Mouse (Mus musculus) common myeloid progenitor, adult 5-6 weeks (primary cell): Measurements from ENCODE around the gene Gm10135. TPM values are rescaled to one million over a fixed set of nuclear protein-coding genes. Genes with fewer than 3 reads are reported as not detected.
"Not testable (repeated sequence)": the region's sequence is repeated elsewhere in the genome, so short reads cannot be mapped to it uniquely, and the experiment has no call there.

Experiments
- ATAC-seq: replicated peaks from 2 replicates; pipeline ENCODE4 v1.8.0; 2016; ENCODE audit warnings: low read depth, mild to moderate bottlenecking, moderate TSS enrichment, inconsistent platforms; ENCODE audit not compliant: poor library complexity, severe bottlenecking
- total RNA-seq: library from RNA; stranded (forward); fragments of 200-1000, 187-1606 nt; gene quantifications from 2 replicates; pipeline ENCODE4 v1.2.3, GENCODE M21; 2017

Gm10135 gene
- total RNA-seq: not detected in 2 replicates

DNA sequence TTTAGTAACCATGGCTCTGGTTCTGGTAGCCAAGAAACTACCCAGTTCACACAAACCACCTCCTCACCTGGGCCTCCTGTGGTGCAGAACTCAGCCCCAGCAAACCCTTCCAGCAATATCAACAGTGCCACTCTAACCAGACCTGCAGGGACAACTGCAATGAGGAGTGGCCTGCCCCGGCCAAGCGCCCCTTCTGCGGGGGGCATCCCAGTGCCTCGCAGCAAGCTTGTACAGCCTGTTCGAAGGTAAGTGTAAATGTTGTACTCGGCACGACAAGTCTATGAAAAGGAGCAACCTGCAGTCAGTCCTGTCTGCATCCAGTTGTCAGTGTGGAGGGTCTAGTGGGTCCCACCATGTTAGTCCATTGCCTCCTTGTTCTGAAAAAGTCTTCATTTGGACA is at the start of gene Gm10135:
Gene Gm10135, minus strand, starts transcription at position 101 of the 400 bp plus-strand sequence.
- no peak for ATAC-seq

DNA sequence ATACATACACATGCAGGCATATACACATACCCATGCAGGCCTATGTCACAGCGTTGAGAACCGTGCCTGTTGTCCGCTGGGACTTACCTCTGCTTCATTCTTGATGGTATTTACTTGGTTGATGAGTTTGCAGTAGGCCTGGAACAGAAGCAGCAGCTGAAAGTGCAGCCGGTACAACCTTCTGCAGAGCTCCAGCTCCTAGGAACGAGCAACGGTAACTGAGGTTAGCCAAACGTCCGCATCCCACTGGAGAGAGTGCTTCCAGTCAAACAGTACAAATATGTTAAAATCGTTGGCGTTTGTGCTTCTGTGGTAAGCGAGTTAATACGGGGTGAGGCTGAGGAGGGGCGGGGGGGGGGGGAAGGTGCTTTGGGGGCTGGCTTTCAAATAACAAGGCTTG is 49.3 kb upstream of the Gm10135 start:
- ATAC-seq: no peak

DNA sequence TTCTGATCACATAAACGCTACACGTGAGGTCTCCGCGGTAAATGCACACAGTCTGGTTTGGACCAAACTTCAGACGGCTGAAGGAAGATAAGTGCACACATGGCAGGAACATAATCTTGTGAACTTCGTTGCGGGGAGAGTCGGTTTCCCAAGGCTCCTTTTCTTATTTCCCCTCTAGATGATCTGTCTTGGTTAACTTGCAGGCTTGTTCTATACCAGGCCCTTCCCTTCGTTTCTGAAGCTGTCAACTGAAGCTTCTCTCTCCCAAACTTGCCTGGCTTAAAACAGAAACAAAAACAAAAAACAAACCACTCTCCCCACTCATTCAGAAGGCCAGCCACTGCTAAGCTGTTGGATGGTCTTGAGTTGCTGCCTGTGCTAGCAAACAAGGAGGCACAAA is 40.2 kb upstream of the Gm10135 start:
- no peak for ATAC-seq

DNA sequence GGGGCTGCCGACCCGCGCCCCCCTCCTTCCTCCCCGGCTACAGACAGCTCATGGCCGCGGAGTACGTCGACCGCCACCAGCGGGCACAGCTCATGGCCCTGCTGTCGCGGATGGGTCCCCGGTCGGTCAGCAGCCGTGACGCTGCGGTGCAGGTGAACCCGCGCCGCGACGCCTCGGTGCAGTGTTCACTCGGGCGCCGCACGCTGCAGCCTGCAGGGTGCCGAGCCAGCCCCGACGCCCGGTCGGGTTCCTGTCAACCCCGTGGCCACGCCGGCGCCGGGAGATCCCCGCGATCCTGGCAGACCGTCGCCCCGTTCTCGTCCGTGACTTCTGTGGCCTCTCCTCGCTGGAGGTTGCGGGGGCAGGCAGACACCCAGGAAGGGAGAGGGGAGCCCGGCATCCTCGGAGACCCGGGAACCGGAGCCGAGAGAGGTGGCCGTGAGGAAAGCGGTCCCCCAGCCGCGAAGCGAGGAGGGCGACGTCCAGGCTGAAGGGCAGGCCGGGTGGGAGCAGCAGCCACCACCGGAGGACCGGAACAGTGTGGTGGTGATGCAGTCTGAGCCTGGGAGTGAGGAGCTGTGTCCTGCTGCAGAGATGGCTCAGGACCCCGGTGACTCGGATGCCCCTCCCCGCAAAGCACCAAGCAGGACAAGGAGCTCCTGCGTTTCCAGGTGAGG is 39.2 kb upstream of the Gm10135 start:
- ATAC-seq: peak; percentile 42

DNA sequence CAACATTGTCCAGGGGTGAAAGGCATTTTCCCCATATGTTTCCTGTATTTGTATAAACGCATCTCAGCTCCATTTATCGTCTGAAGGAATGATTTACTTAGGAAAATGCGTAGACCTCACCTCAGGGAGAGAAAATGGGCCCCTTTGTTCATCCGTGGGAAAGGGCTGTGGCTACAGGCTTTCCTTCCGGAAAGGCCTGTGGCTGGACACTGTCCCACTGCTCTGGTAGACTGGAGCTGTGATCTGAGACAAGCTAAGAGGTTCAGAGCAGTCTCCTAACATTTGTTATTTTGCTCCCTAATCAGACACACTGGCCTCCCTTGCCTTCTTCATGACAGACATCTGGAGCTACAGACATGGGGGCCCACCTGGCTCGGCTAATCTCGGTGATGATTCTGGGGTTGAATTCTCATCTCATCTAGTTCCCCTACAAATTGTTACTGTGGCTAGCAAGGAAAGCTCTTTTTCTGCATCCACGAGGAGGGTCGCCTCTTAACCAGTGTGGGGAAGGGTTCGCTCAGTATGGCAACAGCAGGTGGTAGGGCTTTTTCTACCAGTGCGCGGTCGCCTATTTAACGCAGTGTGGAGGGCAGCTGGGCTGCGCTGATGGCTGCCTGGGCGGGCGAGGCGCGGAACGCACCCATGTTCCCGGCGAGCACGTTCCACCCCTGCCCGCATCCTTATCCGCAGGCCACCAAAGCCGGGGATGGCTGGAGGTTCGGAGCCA is 38.5 kb upstream of the Gm10135 start:
- ATAC-seq: not testable (repeated sequence)

DNA sequence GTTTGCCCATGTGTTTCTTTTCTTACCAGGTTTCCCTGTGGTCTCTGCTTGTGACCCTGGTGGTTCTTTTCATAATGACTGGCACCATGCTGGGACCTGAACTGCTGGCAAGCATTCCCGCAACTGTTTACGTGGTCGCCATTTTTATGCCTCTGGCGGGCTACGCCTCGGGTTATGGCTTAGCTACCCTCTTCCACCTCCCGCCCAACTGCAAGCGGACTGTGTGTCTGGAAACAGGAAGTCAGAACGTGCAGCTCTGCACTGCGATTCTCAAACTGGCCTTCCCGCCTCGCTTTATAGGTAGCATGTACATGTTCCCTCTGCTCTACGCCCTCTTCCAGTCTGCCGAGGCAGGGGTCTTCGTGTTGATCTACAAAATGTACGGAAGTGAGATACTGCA is 37.3 kb upstream of the Gm10135 start:
- not testable (repeated sequence) for ATAC-seq

DNA sequence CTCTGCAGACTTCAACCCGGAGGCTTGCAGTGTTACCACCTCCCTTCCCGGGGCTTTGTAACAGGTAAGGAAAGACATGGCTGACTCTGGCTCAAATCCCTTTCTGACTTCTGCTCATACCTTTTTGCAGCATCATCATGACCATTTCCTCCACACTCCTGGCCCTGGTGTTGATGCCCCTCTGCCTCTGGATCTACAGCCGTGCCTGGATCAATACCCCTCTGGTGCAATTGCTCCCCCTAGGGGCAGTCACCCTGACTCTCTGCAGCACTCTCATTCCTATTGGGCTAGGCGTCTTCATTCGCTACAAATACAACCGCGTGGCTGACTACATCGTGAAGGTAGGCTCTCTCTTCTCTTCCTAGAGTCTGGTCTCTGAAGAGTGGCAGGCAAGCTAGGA is 33.7 kb upstream of the Gm10135 start:
- peak; percentile 71 for ATAC-seq

DNA sequence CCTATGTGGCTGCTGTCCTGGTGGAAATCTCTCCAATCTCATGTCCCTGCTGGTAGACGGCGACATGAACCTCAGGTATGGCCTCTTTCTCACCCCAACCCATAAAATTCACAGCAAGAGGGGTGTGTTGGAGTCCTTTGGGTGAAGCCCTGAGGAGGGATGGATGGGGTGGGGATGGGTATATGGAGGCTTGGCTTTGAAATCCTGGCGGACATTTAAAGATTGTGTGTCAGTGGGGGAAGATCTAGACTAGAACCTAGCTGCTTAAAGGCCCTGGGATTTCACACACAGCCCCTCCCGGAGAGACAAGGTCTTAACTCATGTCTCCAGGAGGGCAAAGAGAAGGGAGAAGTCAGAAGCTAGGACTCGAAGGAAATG is 33.1 kb upstream of the Gm10135 start:
- no peak for ATAC-seq

DNA sequence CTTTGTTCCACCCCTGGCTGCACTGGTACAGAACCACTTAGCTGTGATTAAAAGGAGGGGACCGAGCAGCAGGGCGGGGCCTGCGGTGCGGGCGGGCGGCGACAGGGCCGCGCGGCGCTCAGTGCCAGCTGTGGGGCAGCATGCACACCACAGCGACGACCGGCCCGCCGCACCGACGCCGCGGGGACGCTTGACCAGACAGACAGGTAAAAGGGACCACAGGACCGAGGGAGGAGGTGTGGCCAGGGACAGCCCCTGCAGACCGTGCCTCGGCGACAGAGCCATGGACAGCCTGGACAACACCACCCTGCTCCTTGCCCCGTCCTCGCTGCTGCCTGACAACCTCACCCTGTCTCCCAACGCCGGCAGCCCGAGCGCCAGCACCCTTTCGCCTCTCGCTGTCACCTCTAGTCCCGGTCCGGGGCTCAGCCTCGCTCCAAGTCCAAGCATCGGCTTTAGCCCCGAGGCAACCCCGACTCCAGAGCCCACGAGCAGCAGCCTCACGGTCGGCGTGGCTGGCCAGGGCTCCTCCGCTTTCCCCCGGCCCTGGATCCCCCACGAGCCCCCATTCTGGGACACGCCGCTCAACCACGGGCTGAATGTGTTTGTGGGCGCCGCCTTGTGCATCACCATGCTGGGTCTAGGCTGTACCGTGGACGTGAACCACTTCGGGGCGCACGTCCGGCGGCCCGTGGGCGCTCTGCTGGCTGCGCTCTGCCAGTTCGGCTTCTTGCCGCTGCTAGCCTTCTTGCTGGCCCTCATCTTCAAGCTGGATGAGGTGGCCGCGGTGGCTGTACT is 32.5 kb upstream of the Gm10135 start, which contains the start of gene Slc10a4:
Gene Slc10a4, plus strand, starts transcription at position 100 of the 798 bp plus-strand sequence.
- ATAC-seq: peak; percentile 41

DNA sequence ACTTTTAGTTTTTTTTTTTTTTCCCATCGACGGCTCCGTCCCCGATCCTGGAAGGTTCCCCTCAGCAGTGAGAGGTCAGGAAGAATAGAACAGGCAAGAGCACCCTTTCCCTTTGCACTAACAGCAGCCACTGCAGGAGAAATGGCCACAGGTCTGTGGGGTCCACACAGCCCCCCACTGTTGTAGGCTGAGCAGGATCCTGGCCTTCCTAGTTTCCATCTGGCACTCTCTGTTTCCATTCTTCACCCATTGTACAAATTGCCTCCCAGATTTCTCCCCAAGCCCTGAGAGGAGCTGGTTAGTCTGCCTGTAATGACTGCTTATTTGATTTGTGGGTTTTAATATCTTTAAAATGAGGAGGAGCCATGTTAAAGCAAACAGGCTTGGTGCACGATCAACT is 29.5 kb upstream of the Gm10135 start:
- ATAC-seq: no peak

DNA sequence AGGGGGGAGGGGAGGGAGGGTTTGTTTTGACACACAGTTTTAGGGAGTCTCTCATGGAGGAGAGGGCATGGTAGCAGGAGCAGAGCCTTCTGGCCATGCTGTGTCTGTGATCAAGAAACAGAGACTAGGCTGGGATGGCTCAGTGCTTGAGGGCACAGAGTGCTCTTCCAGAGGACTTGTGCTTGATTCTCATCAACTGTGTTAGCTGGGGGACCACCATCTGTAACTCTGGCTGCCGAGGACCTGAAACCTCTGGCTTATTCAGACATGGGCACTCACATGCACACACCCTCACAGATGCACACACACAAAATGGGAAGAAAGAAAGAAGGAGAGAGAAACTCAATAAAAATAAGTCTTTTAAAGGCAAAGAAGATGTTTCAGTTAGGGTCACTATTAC is 24.0 kb upstream of the Gm10135 start:
- ATAC-seq: not testable (repeated sequence)

DNA sequence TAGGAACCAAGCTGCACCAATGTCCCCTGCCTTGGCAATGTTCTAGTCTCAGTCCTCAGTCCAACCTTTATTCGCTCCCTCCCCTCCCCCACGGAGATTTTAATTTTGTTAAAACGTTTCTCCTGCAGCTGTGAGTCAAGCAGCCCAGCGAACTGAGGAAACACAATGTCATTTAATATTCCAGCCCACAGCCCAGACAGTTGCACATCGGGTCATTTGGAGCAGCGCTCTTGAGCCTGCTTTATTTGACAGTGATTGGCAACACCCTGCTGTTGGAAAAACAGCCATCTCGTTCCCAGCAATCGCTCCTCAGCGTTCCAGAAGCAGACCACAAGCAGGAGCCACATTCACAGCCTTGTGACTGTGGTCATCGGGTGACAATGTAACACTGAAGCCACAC is 20.9 kb upstream of the Gm10135 start:
- ATAC-seq: no peak

DNA sequence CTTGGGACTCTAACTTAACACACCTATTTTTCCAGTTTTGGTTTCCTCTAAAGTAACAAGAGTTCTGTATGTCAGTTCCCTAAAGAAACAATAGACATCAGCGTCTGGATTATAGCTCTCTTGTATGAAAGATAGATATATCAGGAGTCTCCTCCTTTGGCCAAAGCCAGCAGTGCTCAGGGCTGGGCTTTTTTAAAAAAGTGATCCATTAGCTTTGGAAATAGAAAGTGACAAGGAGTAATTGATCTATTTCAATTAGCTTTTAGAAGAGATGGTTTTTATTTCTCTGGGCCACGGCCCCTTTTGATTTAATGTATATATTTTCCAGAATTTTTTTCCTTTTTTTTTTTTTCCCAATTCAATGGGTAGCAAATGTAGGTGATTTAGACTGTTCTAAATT is 20.4 kb upstream of the Gm10135 start:
- no peak for ATAC-seq

DNA sequence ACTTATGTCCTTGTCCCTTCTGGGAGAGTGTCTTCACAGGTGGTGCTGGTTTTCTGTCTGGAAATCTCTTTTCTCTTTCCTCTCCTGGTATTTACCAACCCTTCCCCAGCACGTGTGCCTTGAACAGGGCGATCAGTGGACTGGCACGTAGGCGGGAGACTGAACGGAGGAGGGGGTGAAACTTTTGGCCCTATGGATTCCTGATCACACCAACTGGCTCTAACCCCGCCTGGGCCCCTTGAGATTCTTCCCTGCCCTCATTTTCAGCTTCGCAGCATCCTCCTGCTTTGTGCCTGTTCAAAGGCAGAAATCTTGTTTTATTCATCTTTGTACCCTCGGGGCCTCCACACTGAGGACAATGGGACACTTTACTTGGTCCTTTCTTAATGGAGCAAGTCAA is 19.9 kb upstream of the Gm10135 start:
- no peak for ATAC-seq

DNA sequence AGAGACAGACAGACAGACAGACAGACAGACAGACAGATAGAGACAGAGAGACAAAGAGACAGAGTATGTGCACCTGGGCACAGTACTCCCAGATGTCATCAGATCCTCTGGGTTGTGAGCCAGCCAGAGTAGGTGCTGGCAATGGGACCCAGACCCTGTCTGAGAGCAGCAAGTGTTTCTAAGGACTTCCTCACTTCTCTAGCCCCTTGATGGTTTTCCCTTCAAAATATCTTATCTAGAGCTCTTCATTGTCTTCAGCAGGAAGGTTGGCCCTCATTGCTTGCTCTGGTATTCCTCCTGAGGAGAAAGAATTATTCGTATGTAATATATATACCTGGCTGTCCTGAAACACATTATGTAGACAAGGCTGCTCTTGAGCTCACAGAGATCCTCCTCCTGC is 18.0 kb upstream of the Gm10135 start:
- ATAC-seq: no peak

DNA sequence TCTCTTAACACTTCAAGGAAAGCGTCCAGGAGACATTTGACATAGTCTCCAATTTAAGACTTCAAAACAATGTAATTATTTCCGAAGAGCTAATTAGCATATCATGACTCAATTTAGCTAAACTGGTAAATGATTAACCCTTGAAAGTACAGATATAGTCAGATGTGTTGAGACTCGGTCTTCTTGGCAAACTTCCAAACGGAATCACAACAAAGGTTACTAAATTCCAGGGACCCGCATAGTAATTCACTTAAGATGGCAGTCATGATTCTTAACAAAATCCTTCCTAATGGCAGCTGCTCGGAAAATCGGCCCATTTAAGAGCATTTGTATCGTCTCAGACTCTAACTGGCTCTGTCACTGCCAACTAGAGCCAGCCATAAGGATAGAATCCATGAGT is 15.3 kb upstream of the Gm10135 start:
- ATAC-seq: no peak

DNA sequence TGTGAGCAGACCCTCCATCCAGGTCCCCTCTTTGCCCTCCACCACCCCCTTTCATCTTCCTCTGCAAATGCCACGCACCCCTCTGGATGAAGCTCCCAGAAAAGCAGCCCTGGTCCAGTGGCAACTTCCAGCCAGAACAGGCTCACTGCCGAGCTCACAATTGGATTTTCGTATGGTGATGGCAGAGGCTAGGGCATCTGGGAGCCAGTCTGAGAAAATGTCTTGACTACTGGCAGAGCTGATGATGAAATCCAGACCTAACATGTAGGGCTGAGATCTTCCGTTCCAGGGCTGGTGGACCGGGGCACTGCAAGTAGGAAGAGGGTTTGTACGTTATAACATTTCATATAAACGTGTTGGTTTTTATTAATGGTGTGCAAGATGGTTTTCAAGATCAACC is 13.3 kb upstream of the Gm10135 start:
- no peak for ATAC-seq

DNA sequence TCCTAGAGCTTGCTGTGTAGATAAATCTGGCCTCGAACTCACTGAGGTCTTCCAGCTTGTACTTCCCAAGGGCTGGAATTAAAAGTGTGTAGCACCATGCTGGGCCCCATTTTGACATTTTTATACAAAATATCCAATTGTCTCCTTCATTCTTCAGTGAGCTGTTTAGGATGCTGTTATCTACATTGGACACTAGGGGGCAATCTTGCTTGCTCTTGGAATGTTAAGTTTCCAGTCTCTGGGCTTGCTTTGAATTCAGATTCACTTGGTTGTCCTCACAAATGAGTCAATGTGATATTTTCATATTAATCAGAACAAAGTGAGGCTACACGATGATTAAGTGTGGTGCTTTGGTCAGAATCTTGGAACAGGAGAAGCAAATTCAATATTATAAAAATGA is 9.6 kb upstream of the Gm10135 start:
- peak; percentile 71; the same call in 1 of the 2 replicates for ATAC-seq

DNA sequence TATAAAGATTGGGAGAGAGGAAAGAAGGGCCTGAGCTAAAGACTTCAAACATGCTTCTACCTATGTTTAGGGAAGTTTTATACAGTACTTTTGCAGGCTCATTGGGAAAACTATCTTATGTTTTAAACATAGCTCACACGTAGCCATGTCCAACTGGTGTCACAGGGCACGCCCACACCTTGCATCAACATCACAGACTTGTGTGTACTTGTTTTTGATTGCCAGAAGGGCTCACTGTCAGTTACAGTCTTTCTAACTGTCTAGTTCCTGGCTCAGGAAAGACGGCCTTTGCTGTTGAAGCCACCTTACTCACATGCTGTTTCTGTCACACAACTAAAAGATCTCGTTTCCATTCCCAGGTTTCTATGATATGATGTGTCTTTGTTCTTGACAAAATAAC is 2.0 kb upstream of the Gm10135 start:
- no peak for ATAC-seq

DNA sequence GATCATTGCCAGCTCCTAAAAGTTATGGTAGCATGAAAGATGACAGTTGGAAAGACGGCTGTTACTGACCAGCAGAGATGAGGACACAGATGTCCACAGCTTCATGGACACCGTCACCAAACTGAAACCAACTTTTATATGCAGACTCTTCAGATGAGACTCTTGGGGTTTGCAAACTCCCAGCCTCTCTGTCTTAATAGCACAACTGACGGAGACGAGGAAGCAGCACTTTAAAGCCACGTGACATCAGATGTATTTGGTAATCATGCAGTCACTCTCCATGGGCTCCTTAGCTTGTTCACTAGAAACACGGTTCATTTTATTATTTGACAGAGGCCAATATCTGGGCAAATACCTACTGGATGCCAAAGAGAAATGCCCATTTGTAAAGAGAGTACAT is 1.5 kb upstream of the Gm10135 start:
- ATAC-seq: no peak

DNA sequence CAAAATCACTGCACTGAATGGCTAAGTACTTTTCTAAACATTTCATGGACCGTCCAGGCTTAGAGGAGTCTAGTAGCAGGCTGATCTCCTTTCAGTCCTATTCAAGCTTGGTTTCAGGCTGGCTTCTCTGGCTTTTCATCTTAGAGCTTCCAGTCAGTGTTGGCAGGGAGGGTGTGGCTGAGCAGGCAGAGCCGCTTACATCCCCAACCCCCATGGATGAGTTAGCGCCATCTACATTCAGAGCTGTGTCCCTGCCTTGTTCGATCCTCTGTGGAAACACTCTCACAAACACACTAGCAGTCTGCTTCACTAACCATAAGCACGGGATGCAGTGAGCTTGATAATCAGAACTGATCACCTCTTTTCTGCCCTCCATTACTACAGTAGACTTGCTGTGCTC is 1.6 kb downstream of the Gm10135 start:
- ATAC-seq: no peak
